Mouse (Mus musculus): ENCODE results near the gene Ptprn2.

Ptprn2 gene

DNA sequence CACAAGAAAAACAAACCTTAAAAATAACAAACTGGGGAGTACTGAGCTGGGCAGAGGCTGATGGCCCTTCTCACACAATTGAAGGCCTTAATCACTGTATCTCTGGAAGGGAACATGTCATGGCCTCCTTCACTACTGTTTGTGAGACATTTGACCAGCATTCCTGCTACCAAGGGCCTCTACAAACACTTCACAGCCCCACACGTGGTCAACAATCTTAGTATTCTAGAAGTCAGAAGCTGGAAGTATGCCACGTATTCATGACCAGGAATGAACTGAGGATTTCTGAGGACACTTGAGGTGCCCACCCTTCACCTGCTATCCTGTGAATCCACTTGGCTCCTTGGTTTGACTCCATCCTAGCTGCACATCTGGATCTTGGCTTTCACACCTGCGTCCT lies 302.8 kb downstream of the Ptprn2 start:
- no peak for DNase-seq

GRCm38 (mm10) chr12:116803331-116803730 lies 317.8 kb downstream of the Ptprn2 start:
- no peak for DNase-seq

DNA sequence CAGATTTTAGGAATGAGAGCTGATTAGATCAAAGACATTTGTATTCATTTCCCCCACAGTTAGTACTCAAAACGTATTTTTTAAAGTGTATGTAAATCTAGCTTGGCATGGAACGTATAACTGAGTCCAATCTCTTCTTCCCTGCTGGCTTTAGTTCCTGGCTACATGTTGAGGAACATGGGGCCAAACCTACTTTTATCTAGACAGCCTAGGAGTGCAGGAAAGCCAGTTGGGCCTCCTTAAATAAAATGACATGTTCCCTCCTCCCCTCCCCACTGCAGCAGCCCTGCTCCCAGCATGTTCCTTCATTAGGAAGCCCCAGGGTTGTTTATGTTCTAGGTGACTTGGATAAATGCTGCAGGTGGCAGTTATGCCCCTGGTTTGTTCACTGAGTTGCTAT lies 319.2 kb downstream of the Ptprn2 start:
- no peak for DNase-seq

- DNase-seq: no peak
Observed at GRCm38 (mm10) chr12:116805129-116805809, 319.7 kb downstream of the Ptprn2 start.

DNA sequence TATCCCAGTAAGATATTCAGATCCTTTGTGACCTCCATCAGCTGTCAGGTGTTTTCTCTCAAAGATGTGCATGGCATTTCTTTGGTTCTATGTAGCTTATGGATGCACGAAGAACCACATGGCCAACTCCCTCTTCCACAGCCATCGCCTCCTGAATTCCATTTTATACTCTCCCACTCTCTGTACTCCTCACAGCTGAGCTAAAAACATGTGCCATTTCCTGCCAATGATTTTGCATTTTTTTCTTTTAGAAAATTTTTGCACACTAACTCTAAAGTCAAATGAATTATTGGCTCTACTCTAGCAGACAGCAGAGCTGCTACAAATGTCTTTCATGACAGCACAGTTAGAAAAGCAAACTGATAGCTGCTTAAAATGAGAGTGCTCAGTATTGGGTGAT lies 320.6 kb downstream of the Ptprn2 start:
- no peak for DNase-seq

- DNase-seq: no peak
Observed at GRCm38 (mm10) chr12:116813012-116813411, 327.5 kb downstream of the Ptprn2 start.

GRCm38 (mm10) chr12:116819836-116820235 lies 334.3 kb downstream of the Ptprn2 start:
- DNase-seq: no peak

DNA sequence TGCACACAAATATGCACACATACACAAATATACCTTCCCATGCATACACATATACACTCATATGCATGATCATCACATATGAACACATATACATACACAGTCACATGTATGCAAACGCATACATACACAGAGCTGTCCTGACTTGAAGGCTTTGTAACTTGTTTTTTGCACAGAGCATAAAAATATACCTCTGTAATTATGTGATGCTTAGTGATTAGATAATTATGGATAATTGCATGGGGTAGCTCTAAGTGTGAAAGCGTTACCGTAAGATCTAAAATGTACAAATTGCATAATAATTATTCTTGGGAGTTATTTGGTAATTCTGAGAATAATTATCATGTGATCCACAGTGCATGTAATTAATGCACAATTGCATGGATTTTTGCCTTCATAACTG lies 337.8 kb downstream of the Ptprn2 start:
- no peak for DNase-seq

- no peak for DNase-seq
Observed at GRCm38 (mm10) chr12:116827748-116828147, 342.2 kb downstream of the Ptprn2 start.

- no peak for DNase-seq
Observed at GRCm38 (mm10) chr12:116838611-116839192, 353.2 kb downstream of the Ptprn2 start.

GRCm38 (mm10) chr12:116842723-116843272 lies 357.3 kb downstream of the Ptprn2 start:
- no peak for DNase-seq

DNA sequence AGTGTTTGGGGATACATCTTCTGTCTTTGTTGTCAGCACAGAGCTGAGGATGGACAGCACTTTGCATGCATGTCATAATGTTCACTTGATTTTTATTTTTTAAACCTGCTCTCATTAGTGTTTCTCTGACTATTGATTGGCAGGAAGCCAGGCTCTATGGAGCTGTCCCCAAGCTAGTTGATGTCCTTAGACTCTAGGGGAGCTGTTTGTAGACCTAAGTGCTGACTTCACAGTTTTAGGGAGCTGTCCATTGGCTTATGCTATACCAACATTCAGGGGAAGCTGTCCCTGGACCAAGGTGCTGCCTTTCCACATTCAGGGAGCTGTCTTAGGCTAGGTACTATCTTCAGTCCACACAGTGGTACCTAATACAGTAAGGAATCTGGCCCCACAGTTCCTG lies 360.7 kb downstream of the Ptprn2 start:
- no peak for DNase-seq

GRCm38 (mm10) chr12:116847021-116847420 lies 361.5 kb downstream of the Ptprn2 start:
- no peak for DNase-seq

DNA sequence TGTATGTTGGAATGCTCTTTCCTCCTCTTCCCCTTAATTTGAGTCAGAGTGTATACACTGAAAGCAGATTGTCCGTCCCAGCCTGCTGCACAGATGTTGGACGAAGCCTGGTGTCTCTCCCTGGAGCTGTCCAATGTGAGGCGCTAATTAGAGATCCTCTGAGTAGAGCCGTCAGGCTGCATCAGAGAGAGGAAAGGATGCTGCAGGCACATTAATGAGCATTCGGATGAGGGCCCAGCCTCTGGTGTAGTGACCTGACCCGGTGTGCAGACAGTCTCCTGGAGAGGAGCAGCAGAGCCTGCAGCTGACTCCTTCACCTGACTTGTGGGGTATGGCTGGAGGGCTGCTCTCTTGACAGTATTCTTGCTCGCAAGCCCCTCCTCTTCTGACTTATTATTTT lies 370.8 kb downstream of the Ptprn2 start:
- no peak for DNase-seq

- no peak for DNase-seq
Observed at GRCm38 (mm10) chr12:116861360-116862017, 376.0 kb downstream of the Ptprn2 start.

- DNase-seq: no peak
Observed at GRCm38 (mm10) chr12:116863291-116863899, 377.9 kb downstream of the Ptprn2 start.

- peak; percentile 60 for DNase-seq
Observed at GRCm38 (mm10) chr12:116873866-116874585, 388.5 kb downstream of the Ptprn2 start.

DNA sequence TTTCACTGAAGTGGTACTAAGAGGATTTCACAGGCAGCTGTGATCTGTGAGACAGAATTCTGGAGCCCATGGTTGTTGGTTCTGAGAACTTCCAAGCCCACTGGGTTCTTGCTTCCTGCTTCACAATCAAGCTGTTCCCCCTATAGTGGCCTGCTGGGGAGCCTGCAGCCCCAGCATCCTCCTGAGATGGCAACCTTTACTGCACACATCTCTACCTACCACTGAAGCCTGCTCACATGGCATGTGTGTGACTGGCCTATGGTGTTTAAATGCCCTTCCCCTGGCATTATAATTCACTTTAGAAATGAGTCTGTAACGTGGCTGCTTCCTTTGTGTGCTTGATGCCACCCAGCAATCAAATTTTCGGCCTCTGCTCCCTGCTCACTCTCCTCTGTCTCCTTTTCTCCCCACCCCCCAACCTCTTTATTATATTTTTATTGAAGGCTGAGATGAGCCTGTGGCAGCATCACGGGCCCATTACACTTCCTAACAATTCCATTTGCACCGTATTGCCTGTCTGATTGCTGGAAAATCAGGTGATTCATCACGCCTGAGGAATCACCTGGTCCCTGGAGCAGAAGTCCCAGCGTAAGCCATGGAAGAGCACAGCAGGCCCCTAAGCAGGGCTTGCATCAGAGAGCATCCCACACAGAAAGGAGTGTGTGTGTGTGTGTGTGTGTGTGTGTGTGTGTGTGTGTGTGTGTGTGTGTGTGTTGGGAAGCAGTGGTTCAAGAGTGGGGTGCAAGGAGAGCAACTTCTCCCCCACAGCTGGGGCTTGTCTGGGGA lies 402.2 kb downstream of the Ptprn2 start:
- DNase-seq: no peak

- DNase-seq: no peak
Observed at GRCm38 (mm10) chr12:116888856-116889255, 403.3 kb downstream of the Ptprn2 start.

DNA sequence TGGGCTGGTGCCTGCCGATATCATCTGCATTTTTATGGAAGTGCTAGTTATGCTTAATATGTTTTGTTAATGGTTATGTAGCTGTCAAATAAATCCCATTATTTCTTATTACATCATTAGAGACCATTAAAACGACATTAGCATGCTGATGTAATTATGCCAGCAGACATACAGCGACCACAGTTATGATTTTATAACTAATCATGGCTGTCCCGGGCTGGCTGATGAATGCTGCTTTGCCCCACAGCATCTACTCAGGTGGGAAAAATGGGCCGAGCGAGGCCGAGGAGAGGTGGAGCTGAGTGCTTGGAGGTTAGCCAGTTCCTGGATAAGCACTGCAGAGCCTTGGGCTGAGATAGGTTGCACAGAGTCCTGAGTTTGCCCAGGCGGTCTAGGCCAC lies 407.1 kb downstream of the Ptprn2 start:
- DNase-seq: no peak

DNA sequence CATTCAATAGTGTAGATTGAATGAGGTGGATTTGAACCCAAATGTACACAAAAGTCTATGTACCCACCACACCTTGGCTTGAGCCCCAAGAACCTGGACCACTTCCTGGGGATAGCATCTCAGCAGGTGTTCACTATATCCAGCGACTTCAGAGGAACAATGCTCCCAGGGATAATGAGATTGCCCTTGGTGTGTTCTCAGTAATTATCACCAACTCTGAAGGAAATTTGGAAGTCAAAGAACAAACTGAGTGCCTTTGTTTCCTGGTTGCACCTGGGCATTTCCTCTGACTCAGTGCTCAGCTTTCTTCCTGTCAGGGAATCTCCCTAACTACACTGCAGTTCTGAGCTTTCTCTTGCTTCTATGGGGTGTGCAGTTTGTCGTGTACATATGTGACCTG lies 411.1 kb downstream of the Ptprn2 start:
- DNase-seq: no peak

- no peak for DNase-seq
Observed at GRCm38 (mm10) chr12:116901773-116902172, 416.3 kb downstream of the Ptprn2 start.

Data from cerebellum, adult 8-10 months (tissue).